In genomic region chr4:86989301-86989700, GRCm38 (mm10) we compare ENCODE assay signal across 16 mouse cellular contexts.
A peak's percentile ranks its signal among the peaks of the same experiment; 100 is the strongest.
DNase-seq lines count a peak whose midpoint lies in the region; ATAC-seq lines count a peak whose summit lies in the region.
"Had no signal": no experiment of that assay in that cellular context is flagged by ENCODE, and none has a peak within 500 bp of the region (broad histone marks: within the 10 kb centered on the region; RNA-seq: fewer than 3 reads in every experiment).

No protein-coding gene starts in this region.

- no peak overlapping the region for H3K4me3 ChIP-seq in embryonic facial prominence, embryonic 11.5 days (ENCODE audit: low read depth, low read length)
- no peak overlapping the region for H3K4me3 ChIP-seq in embryonic facial prominence, embryonic 10.5 days
- H3K4me3 ChIP-seq in midbrain, embryonic 15.5 days, result no peak overlapping the region
- H3K4me3 ChIP-seq in midbrain, embryonic 13.5 days (replicated peaks), result no peak overlapping the region
- no peak overlapping the region for H3K4me3 ChIP-seq in forebrain, embryonic 12.5 days (replicated peaks)
- H3K4me3 ChIP-seq: heart, embryonic 10.5 days; megakaryocyte, embryonic 14.5 days had no signal

- no peaks in the 10 kb centered on the region for H3K9me3 ChIP-seq in embryonic facial prominence, embryonic 11.5 days (replicated peaks; ENCODE audit: control insufficient read depth, low read length)
- no peaks in the 10 kb centered on the region for H3K9me3 ChIP-seq in embryonic facial prominence, embryonic 10.5 days
- H3K9me3 ChIP-seq in midbrain, embryonic 15.5 days, result no peaks in the 10 kb centered on the region
- H3K9me3 ChIP-seq in midbrain, embryonic 13.5 days, result no peaks in the 10 kb centered on the region
- no peaks in the 10 kb centered on the region for H3K9me3 ChIP-seq in forebrain, embryonic 12.5 days
- H3K9me3 ChIP-seq: heart, embryonic 10.5 days had no signal

- no peaks in the 10 kb centered on the region for H3K36me3 ChIP-seq in embryonic facial prominence, embryonic 11.5 days (replicated peaks; ENCODE audit: control insufficient read depth, insufficient read depth, low read depth, low read length)
- H3K36me3 ChIP-seq in embryonic facial prominence, embryonic 10.5 days (replicated peaks), result no peaks in the 10 kb centered on the region
- no peaks in the 10 kb centered on the region for H3K36me3 ChIP-seq in midbrain, embryonic 15.5 days (replicated peaks)
- no peaks in the 10 kb centered on the region for H3K36me3 ChIP-seq in midbrain, embryonic 13.5 days
- no peaks in the 10 kb centered on the region for H3K36me3 ChIP-seq in forebrain, embryonic 12.5 days (replicated peaks)
- H3K36me3 ChIP-seq: heart, embryonic 10.5 days had no signal

- H3K27ac ChIP-seq in embryonic facial prominence, embryonic 11.5 days (replicated peaks; ENCODE audit: low read depth, low read length), result no peak overlapping the region
- no peak overlapping the region for H3K27ac ChIP-seq in embryonic facial prominence, embryonic 10.5 days (replicated peaks)
- no peak overlapping the region for H3K27ac ChIP-seq in midbrain, embryonic 15.5 days
- H3K27ac ChIP-seq in midbrain, embryonic 13.5 days, result no peak overlapping the region
- peak overlapping the region; percentile 36; the same call in 1 of the 2 replicates for H3K27ac ChIP-seq in forebrain, embryonic 12.5 days
- H3K27ac ChIP-seq: heart, embryonic 10.5 days had no signal

- DNase-seq in embryonic facial prominence, embryonic 11.5 days (ENCODE audit: low spot score), result peak; percentile 26
- DNase-seq in embryonic facial prominence, embryonic 10.5 days (ENCODE audit: low spot score), result no peak
- peak; percentile 68 for DNase-seq in mesoderm, embryonic 11.5 days (ENCODE audit: low read depth, low spot score)
- DNase-seq in urinary bladder, postnatal 4 days (ENCODE audit: low spot score in 2 of 2), result no peak
- DNase-seq: cerebellum, adult 9-11 months; right cerebral cortex, adult 18-20 months; spleen, adult 18-20 months; thymus, postnatal 36 days had no signal

- 72% methylated on average over 6 of the region's 6 CpGs for WGBS in embryonic facial prominence, embryonic 11.5 days
- WGBS in embryonic facial prominence, embryonic 10.5 days, result 79% methylated on average over 6 of the region's 6 CpGs
- 48% methylated on average over 6 of the region's 6 CpGs for WGBS in midbrain, embryonic 15.5 days
- WGBS in midbrain, embryonic 13.5 days, result 52% methylated on average over 6 of the region's 6 CpGs
- WGBS in forebrain, embryonic 12.5 days, result 31% methylated on average over 6 of the region's 6 CpGs

- no peak overlapping the region for H3K9ac ChIP-seq in embryonic facial prominence, embryonic 11.5 days (replicated peaks; ENCODE audit: low read length)
- H3K9ac ChIP-seq in midbrain, embryonic 15.5 days, result no peak overlapping the region
- H3K9ac ChIP-seq in midbrain, embryonic 13.5 days (replicated peaks), result no peak overlapping the region
- H3K9ac ChIP-seq in forebrain, embryonic 12.5 days, result no peak overlapping the region

- no peaks in the 10 kb centered on the region for H3K27me3 ChIP-seq in embryonic facial prominence, embryonic 11.5 days (ENCODE audit: control insufficient read depth, insufficient read depth, low read length)
- H3K27me3 ChIP-seq in embryonic facial prominence, embryonic 10.5 days (replicated peaks; ENCODE audit: low read depth, poor library complexity, severe bottlenecking), result no peaks in the 10 kb centered on the region
- no peaks in the 10 kb centered on the region for H3K27me3 ChIP-seq in midbrain, embryonic 15.5 days (replicated peaks)
- no peaks in the 10 kb centered on the region for H3K27me3 ChIP-seq in midbrain, embryonic 13.5 days
- H3K27me3 ChIP-seq in forebrain, embryonic 12.5 days, result no peaks in the 10 kb centered on the region
- H3K27me3 ChIP-seq: megakaryocyte, embryonic 14.5 days had no signal

- no peak for ATAC-seq in embryonic facial prominence, embryonic 11.5 days (replicated peaks; ENCODE audit: insufficient number of reproducible peaks, low FRiP score, low TSS enrichment, low read depth)
- peak; percentile 62; the same call in 1 of the 2 replicates for ATAC-seq in midbrain, embryonic 15.5 days (replicated peaks)
- ATAC-seq in midbrain, embryonic 13.5 days, result no peak
- no peak for ATAC-seq in forebrain, embryonic 12.5 days (ENCODE audit: low FRiP score)
- ATAC-seq in granulocyte monocyte progenitor cell, adult 5-6 weeks (replicated peaks; ENCODE audit: poor library complexity, severe bottlenecking), result no peak
- ATAC-seq: Patski had no signal

- H3K4me2 ChIP-seq in embryonic facial prominence, embryonic 11.5 days (ENCODE audit: low read depth, low read length), result no peak overlapping the region
- no peak overlapping the region for H3K4me2 ChIP-seq in midbrain, embryonic 15.5 days
- H3K4me2 ChIP-seq in midbrain, embryonic 13.5 days (replicated peaks), result no peak overlapping the region
- H3K4me2 ChIP-seq in forebrain, embryonic 12.5 days, result no peak overlapping the region
- H3K4me2 ChIP-seq: liver, embryonic 11.5 days had no signal

- no peaks in the 10 kb centered on the region for H3K4me1 ChIP-seq in embryonic facial prominence, embryonic 11.5 days (ENCODE audit: control insufficient read depth, insufficient read depth, low read length)
- H3K4me1 ChIP-seq in embryonic facial prominence, embryonic 10.5 days, result peaks cover 15% of the 10 kb centered on the region
- H3K4me1 ChIP-seq in midbrain, embryonic 15.5 days, result peaks cover 4% of the 10 kb centered on the region; the same call in 1 of the 2 replicates
- H3K4me1 ChIP-seq in midbrain, embryonic 13.5 days (replicated peaks), result peaks cover 11% of the 10 kb centered on the region
- peaks cover 17% of the 10 kb centered on the region for H3K4me1 ChIP-seq in forebrain, embryonic 12.5 days
- H3K4me1 ChIP-seq: heart, embryonic 10.5 days; megakaryocyte, embryonic 14.5 days had no signal

Comparison
In these comparisons a context has a peak if more than half of its experiments do, and no peak if none do; other contexts are left out.
1. DNase-seq: peak in embryonic facial prominence, embryonic 11.5 days (single experiment) and mesoderm, embryonic 11.5 days (single experiment); none in embryonic facial prominence, embryonic 10.5 days (single experiment) and urinary bladder, postnatal 4 days (0 of 2).